Mouse (Mus musculus) E14TG2a.4 (cell line): ENCODE data around the gene Stam2.
A peak's percentile ranks its signal among the peaks of the same experiment; 100 is the strongest.

Source experiments
- H3K27me3 ChIP-seq: 2 replicates; pipeline ENCODE4 v1.6.1; 2014; ENCODE audit warnings: low read length, control low read depth; ENCODE audit not compliant: insufficient read depth
- H3K36me3 ChIP-seq: 2 replicates; pipeline ENCODE4 v1.6.1; 2014; ENCODE audit warnings: low read length, control low read depth; ENCODE audit not compliant: insufficient read depth
- H3K4me1 ChIP-seq: replicated peaks from 2 replicates; pipeline ENCODE4 v1.6.1; 2014; ENCODE audit warnings: low read depth, low read length, control low read depth
- H3K4me3 ChIP-seq: replicated peaks from 2 replicates; pipeline ENCODE4 v1.5.1; 2014; ENCODE audit warnings: mild to moderate bottlenecking, low read length
- H3K9me3 ChIP-seq: 2 replicates; pipeline ENCODE4 v1.6.1; 2014; ENCODE audit warnings: low read length, control low read depth
- CTCF ChIP-seq: conservative IDR thresholded peaks from 2 replicates; pipeline ENCODE4 v1.5.1; 2014; ENCODE audit warnings: low read length
- NANOG ChIP-seq: IDR thresholded peaks from 2 replicates; pipeline ENCODE4 v1.6.1; 2014; ENCODE audit warnings: borderline replicate concordance, low read length, mixed read lengths
- POU5F1 ChIP-seq: IDR thresholded peaks from 2 replicates; pipeline ENCODE4 v1.6.1; 2014; ENCODE audit warnings: low read length, borderline replicate concordance

Gene Stam2

GRCm38 (mm10) chr2:52763891-52764290, 21.8 kb upstream of the Stam2 start:
- no peaks in the 10 kb centered on the region for H3K4me1 ChIP-seq
- TF ChIP-seq CTCF (no peak), NANOG (no peak), POU5F1 (no peak)

GRCm38 (mm10) chr2:52763040-52763736, 21.1 kb upstream of the Stam2 start:
- no peak overlapping the region for H3K4me3 ChIP-seq
- TF ChIP-seq NANOG (no peak), POU5F1 (no peak), CTCF (peak; percentile 88)
- no peaks in the 10 kb centered on the region for H3K27me3 ChIP-seq
- no peaks in the 10 kb centered on the region for H3K36me3 ChIP-seq
- H3K9me3 ChIP-seq = peaks cover 13% of the 10 kb centered on the region; the same call in 1 of the 2 replicates
- H3K4me1 ChIP-seq = 0 out of 2 replicates have a peak, but pooled peaks cover 2% of the 10 kb centered on the region

More at GRCm38 (mm10) chr2:52763891-52764290, 21.8 kb upstream of the Stam2 start:
- Histone ChIP-seq H3K9me3 (peaks cover 13% of the 10 kb centered on the region; the same call in 1 of the 2 replicates), H3K36me3 (no peaks in the 10 kb centered on the region), H3K27me3 (no peaks in the 10 kb centered on the region), H3K4me3 (no peak overlapping the region)

GRCm38 (mm10) chr2:52762529-52762928, 20.4 kb upstream of the Stam2 start:
- Histone ChIP-seq H3K36me3 (no peaks in the 10 kb centered on the region), H3K9me3 (peaks cover 13% of the 10 kb centered on the region; the same call in 1 of the 2 replicates), H3K27me3 (no peaks in the 10 kb centered on the region), H3K4me1 (0 out of 2 replicates have a peak, but pooled peaks cover 2% of the 10 kb centered on the region), H3K4me3 (no peak overlapping the region)
- no peak for TF ChIP-seq NANOG

GRCm38 (mm10) chr2:52758627-52759026, 16.5 kb upstream of the Stam2 start:
- H3K36me3 ChIP-seq = no peaks in the 10 kb centered on the region

GRCm38 (mm10) chr2:52756691-52757090, 14.6 kb upstream of the Stam2 start:
- no peaks in the 10 kb centered on the region for H3K36me3 ChIP-seq
- no peak for TF ChIP-seq POU5F1
- TF ChIP-seq CTCF = peak; percentile 75
- TF ChIP-seq NANOG = no peak

More at GRCm38 (mm10) chr2:52758627-52759026, 16.5 kb upstream of the Stam2 start:
- Histone ChIP-seq H3K4me3 (no peak overlapping the region), H3K27me3 (no peaks in the 10 kb centered on the region), H3K4me1 (0 out of 2 replicates have a peak, but pooled peaks cover 2% of the 10 kb centered on the region), H3K9me3 (peaks cover 6% of the 10 kb centered on the region; the same call in 1 of the 2 replicates)
- TF ChIP-seq POU5F1 = no peak
- peak; percentile 72 for TF ChIP-seq CTCF
- TF ChIP-seq NANOG = no peak

GRCm38 (mm10) chr2:52753573-52754317, 11.7 kb upstream of the Stam2 start:
- TF ChIP-seq NANOG (no peak), POU5F1 (no peak), CTCF (no peak)
- Histone ChIP-seq H3K27me3 (no peaks in the 10 kb centered on the region), H3K4me3 (no peak overlapping the region), H3K4me1 (0 out of 2 replicates have a peak, but pooled peaks cover 2% of the 10 kb centered on the region), H3K36me3 (no peaks in the 10 kb centered on the region), H3K9me3 (peaks cover 4% of the 10 kb centered on the region; the same call in 1 of the 2 replicates)

More at GRCm38 (mm10) chr2:52756691-52757090, 14.6 kb upstream of the Stam2 start:
- H3K9me3 ChIP-seq = peaks cover 1% of the 10 kb centered on the region; the same call in 1 of the 2 replicates
- 0 out of 2 replicates have a peak, but pooled peaks cover 2% of the 10 kb centered on the region for H3K4me1 ChIP-seq
- no peak overlapping the region for H3K4me3 ChIP-seq
- H3K27me3 ChIP-seq = no peaks in the 10 kb centered on the region

GRCm38 (mm10) chr2:52744099-52744498, 2.0 kb upstream of the Stam2 start:
- Histone ChIP-seq H3K27me3 (no peaks in the 10 kb centered on the region), H3K4me3 (no peak overlapping the region), H3K9me3 (peaks cover 18% of the 10 kb centered on the region; the same call in 1 of the 2 replicates), H3K36me3 (peaks cover 9% of the 10 kb centered on the region; the same call in 1 of the 2 replicates), H3K4me1 (peaks cover 28% of the 10 kb centered on the region)
- TF ChIP-seq NANOG (no peak), POU5F1 (no peak), CTCF (peak; percentile 49)

- H3K27me3 ChIP-seq = no peaks in the 10 kb centered on the region
- no peaks in the 10 kb centered on the region for H3K9me3 ChIP-seq
- TF ChIP-seq CTCF = no peak
- no peak for TF ChIP-seq POU5F1
- TF ChIP-seq NANOG = no peak
- H3K36me3 ChIP-seq = peaks cover 12% of the 10 kb centered on the region; the same call in 1 of the 2 replicates
- peaks cover 37% of the 10 kb centered on the region for H3K4me1 ChIP-seq
- H3K4me3 ChIP-seq = peak overlapping the region; percentile 93
These were observed 313 bp downstream of the Stam2 start for GRCm38 (mm10) chr2:52741681-52742255.
